Mouse (Mus musculus) left cerebral cortex, postnatal 4 days (tissue): ENCODE measurements at regions not wholly inside any gene's neighbourhood (a gene's known extent, or its start where the extent isn't known, plus 50 kb on each side); places are given as distances from the start of the nearest gene placed in this dataset.

Experiments
- DNase-seq: peaks from one replicate; pipeline ENCODE4 v3.0.0-alpha.2; 2022
- intact Hi-C: fragments of 180-260 bp; cut with DNase I; formaldehyde crosslinking; loops from one replicate; pipeline ENCODE4 v1.15.1; 2025

GRCm38 (mm10) chr9:88274681-88275336 is 52.2 kb upstream of the Nt5e start:
- intact Hi-C loops = no loop called here

GRCm38 (mm10) chr9:88276023-88276568 is 50.9 kb upstream of the Nt5e start:
- DNase-seq = no peak
- intact Hi-C loops = no loop called here

More at GRCm38 (mm10) chr9:88274681-88275336, 52.2 kb upstream of the Nt5e start:
- no peak for DNase-seq

- intact Hi-C loops = no loop called here
- DNase-seq = no peak
Measured at GRCm38 (mm10) chr9:88277031-88277430, 50.0 kb upstream of the Nt5e start.
